Mouse (Mus musculus) limb, embryonic 15.5 days (tissue): ENCODE measurements around the gene Dcakd. TPM values are rescaled to one million over a fixed set of nuclear protein-coding genes. Genes with fewer than 3 reads are reported as not detected.

ENCODE experiments used
- ATAC-seq: fragments of 200-750 bp; cut with Nextera tagmentation; 2 replicates; pipeline ENCODE4 v1.8.0; 2017; ENCODE audit warnings: low read depth, moderate TSS enrichment; ENCODE audit not compliant: insufficient number of reproducible peaks, low FRiP score, low TSS enrichment
- H3K27ac ChIP-seq: fragments of 300-500 bp; sonication (generic); 2 replicates; pipeline ENCODE4 v1.5.1; 2015; ENCODE audit warnings: moderate library complexity, mild to moderate bottlenecking, inconsistent platforms
- H3K27me3 ChIP-seq: fragments of 300-500 bp; sonication (generic); 2 replicates; pipeline ENCODE4 v1.6.1; 2015; ENCODE audit warnings: inconsistent platforms
- H3K36me3 ChIP-seq: fragments of 300-500 bp; sonication (generic); 2 replicates; pipeline ENCODE4 v1.6.1; 2015; ENCODE audit warnings: inconsistent platforms
- H3K4me1 ChIP-seq: fragments of 300-500 bp; sonication (generic); 2 replicates; pipeline ENCODE4 v1.6.1; 2015; ENCODE audit warnings: inconsistent platforms
- H3K4me2 ChIP-seq: fragments of 300-500 bp; sonication (generic); 2 replicates; pipeline ENCODE4 v1.6.1; 2015; ENCODE audit warnings: mild to moderate bottlenecking, inconsistent platforms
- H3K4me3 ChIP-seq: fragments of 300-500 bp; sonication (generic); 2 replicates; pipeline ENCODE4 v1.5.1; 2015; ENCODE audit warnings: mild to moderate bottlenecking, inconsistent platforms
- H3K9ac ChIP-seq: fragments of 300-500 bp; sonication (generic); 2 replicates; pipeline ENCODE4 v1.6.1; 2015; ENCODE audit warnings: inconsistent platforms
- H3K9me3 ChIP-seq: fragments of 300-500 bp; sonication (generic); 2 replicates; pipeline ENCODE4 v1.6.1; 2016; ENCODE audit warnings: inconsistent platforms
- WGBS: fragments of 180-500 bp; shearing (Covaris S2); methylation state at CpG from one replicate; pipeline ENCODE4 v1.1.7; 2015; 5-methylcytosine and 5-hydroxymethylcytosine counted together
- polyA plus RNA-seq: library from polyadenylated mRNA; unstranded; fragments of >200 nt; fragmentation: Nextera tagmentation; extraction: Ambion mirVana; gene quantifications from 2 replicates; pipeline ENCODE4 v1.2.1, GENCODE M21; 2015

Dcakd gene
- polyA plus RNA-seq, 1 experiment from 2014 or later = 129 TPM

DNA sequence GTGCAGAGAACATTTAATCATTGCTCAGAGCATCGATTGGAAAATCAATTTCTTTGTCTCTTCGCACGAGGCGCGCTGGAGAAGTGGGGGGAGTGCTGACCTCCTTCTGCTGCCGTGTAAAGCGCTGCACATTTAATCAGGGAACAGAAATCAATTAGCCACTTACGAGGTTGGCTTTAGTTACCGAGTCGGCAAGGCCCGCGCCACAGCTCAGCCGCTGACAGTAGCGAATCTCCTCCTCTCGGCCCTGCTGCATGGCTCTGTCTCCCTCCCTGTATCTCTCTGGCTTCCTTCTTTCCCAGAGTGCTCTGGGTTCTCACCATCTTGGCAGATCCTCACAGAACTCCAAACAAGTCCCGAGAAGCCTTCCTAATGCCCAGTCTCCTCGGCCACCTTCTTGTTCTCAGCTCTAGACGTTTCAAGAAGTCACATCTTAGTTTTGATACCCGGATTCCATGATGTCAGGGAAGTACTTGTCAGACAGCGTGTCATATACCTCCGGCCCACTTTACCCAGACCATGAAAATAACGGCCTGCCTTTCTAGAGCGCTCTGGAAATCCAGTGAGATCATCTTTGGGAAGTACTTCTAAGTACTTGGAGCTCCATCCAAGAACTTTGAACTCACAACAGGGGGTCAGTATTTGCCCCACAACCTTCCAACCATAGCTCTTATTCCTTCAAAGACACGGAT, 64.1 kb downstream of the Dcakd start:
- Histone ChIP-seq H3K27me3 (peaks cover 5% of the 10 kb centered on the region; the same call in 1 of the 2 replicates), H3K27ac (no peak overlapping the region), H3K4me3 (0 out of 2 replicates have a peak overlapping the region, but pooled peaks have one; percentile 9), H3K4me1 (peaks cover 17% of the 10 kb centered on the region), H3K9ac (no peak overlapping the region), H3K9me3 (no peaks in the 10 kb centered on the region), H3K36me3 (no peaks in the 10 kb centered on the region), H3K4me2 (peak overlapping the region; percentile 0)
- WGBS = 19% methylated on average over 24 of the region's 24 CpGs
- no peak for ATAC-seq

- WGBS = 9% methylated on average over 16 of the region's 16 CpGs
- peak overlapping the region; percentile 0 for H3K4me2 ChIP-seq
- 0 out of 2 replicates have a peak overlapping the region, but pooled peaks have one; percentile 1 for H3K27ac ChIP-seq
- peaks cover 5% of the 10 kb centered on the region; the same call in 1 of the 2 replicates for H3K27me3 ChIP-seq
- no peaks in the 10 kb centered on the region for H3K36me3 ChIP-seq
- no peak for ATAC-seq
- H3K9me3 ChIP-seq = no peaks in the 10 kb centered on the region
- H3K4me1 ChIP-seq = peaks cover 17% of the 10 kb centered on the region
- H3K9ac ChIP-seq = no peak overlapping the region
- 0 out of 2 replicates have a peak overlapping the region, but pooled peaks have one; percentile 9 for H3K4me3 ChIP-seq
These were observed 64.8 kb downstream of the Dcakd start for GRCm38 (mm10) chr11:102963246-102963854.

DNA sequence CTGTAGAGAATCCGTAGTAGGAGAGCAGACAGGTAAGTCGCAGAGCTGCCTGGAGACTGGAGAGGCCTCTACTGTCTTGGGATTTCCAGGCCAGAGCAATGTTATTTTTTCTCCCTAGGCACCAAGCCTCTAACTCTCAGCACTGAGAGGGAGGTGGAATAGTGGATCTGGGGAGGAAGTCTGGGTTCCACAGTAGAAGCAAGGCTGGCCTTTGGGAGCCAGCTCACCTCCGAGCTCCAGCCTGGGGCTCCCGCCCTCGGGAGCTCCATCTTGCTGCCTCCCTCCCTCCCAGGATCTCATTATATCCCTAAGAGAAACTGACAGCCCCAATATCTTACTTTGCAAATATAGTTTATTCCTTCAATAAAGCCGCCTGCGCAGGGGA, 65.3 kb downstream of the Dcakd start:
- peak overlapping the region; percentile 0 for H3K4me2 ChIP-seq
- peaks cover 5% of the 10 kb centered on the region; the same call in 1 of the 2 replicates for H3K27me3 ChIP-seq
- peaks cover 17% of the 10 kb centered on the region for H3K4me1 ChIP-seq
- H3K27ac ChIP-seq = no peak overlapping the region
- no peaks in the 10 kb centered on the region for H3K36me3 ChIP-seq
- no peaks in the 10 kb centered on the region for H3K9me3 ChIP-seq
- WGBS = 40% methylated on average over 7 of the region's 7 CpGs
- ATAC-seq = no peak
- no peak overlapping the region for H3K9ac ChIP-seq
- H3K4me3 ChIP-seq = no peak overlapping the region

DNA sequence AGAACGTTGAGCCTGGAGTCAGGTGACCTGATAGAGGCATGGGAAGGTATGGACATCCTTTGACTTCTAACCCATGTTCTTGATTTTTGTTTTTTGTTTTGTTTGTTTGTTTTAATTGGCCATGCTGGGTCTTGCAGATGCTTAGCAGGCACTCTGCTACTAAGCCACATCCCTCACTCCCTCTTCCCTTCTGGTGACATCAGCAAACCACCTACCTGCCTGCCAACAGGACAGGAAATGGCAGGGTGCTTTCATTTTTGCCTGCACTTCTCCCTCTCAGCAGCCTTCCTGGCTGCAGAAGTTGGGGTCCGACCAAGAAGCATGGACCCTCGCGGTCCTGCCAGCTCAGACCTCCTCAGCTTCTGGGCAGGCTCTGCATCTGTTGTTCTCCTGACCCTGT, 67.1 kb downstream of the Dcakd start:
- no peaks in the 10 kb centered on the region for H3K9me3 ChIP-seq
- H3K4me3 ChIP-seq = no peak overlapping the region
- peaks cover 17% of the 10 kb centered on the region for H3K4me1 ChIP-seq
- no peak for ATAC-seq
- no peak overlapping the region for H3K27ac ChIP-seq
- H3K27me3 ChIP-seq = no peaks in the 10 kb centered on the region
- H3K36me3 ChIP-seq = no peaks in the 10 kb centered on the region
- 91% methylated on average over 4 of the region's 4 CpGs for WGBS
- no peak overlapping the region for H3K4me2 ChIP-seq
- H3K9ac ChIP-seq = no peak overlapping the region

- H3K36me3 ChIP-seq = no peaks in the 10 kb centered on the region
- no peaks in the 10 kb centered on the region for H3K9me3 ChIP-seq
- H3K27me3 ChIP-seq = peaks cover 4% of the 10 kb centered on the region
- H3K4me2 ChIP-seq = no peak overlapping the region
- WGBS = 83% methylated on average over 1 of the region's 1 CpGs
- no peak overlapping the region for H3K4me3 ChIP-seq
- H3K27ac ChIP-seq = no peak overlapping the region
- H3K9ac ChIP-seq = no peak overlapping the region
- ATAC-seq = no peak
- H3K4me1 ChIP-seq = peaks cover 15% of the 10 kb centered on the region
These were observed 69.3 kb downstream of the Dcakd start for GRCm38 (mm10) chr11:102958870-102959269.

- no peak overlapping the region for H3K27ac ChIP-seq
- H3K9ac ChIP-seq = no peak overlapping the region
- no peaks in the 10 kb centered on the region for H3K36me3 ChIP-seq
- peaks cover 11% of the 10 kb centered on the region for H3K4me1 ChIP-seq
- H3K4me2 ChIP-seq = no peak overlapping the region
- ATAC-seq = no peak
- peaks cover 5% of the 10 kb centered on the region for H3K27me3 ChIP-seq
- no peak overlapping the region for H3K4me3 ChIP-seq
- WGBS = 86% methylated on average over 6 of the region's 6 CpGs
- no peaks in the 10 kb centered on the region for H3K9me3 ChIP-seq
These were observed 69.7 kb downstream of the Dcakd start for GRCm38 (mm10) chr11:102958431-102958830.

DNA sequence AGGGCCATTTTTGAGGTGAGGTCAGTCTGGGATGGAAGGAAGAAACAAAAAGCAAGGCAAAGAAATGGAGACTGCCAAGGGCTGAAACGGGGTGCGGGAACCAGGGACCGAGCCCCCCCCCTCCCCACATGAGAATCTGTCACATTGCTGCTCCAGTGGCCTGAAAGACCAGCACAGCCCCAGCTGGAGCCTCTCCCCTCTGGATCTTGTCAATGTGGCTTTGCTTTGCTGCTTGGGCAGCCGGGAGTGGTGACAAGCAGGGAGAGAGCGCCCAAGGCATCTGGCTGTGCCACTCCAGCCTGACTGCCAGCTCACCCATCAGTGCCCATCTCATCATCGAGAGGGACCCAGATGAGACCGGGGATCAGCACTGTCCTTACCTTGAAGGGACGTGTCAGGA, 70.4 kb downstream of the Dcakd start:
- peaks cover 4% of the 10 kb centered on the region; the same call in 1 of the 2 replicates for H3K4me1 ChIP-seq
- no peak overlapping the region for H3K4me3 ChIP-seq
- no peak overlapping the region for H3K9ac ChIP-seq
- no peak overlapping the region for H3K4me2 ChIP-seq
- peaks cover 12% of the 10 kb centered on the region for H3K27me3 ChIP-seq
- no peak overlapping the region for H3K27ac ChIP-seq
- 81% methylated on average over 8 of the region's 8 CpGs for WGBS
- H3K36me3 ChIP-seq = no peaks in the 10 kb centered on the region
- H3K9me3 ChIP-seq = no peaks in the 10 kb centered on the region
- ATAC-seq = no peak

GRCm38 (mm10) chr11:102956962-102957614, 71.0 kb downstream of the Dcakd start:
- peak; percentile 42; the same call in 1 of the 2 replicates for ATAC-seq
- Histone ChIP-seq H3K36me3 (no peaks in the 10 kb centered on the region), H3K27me3 (peaks cover 14% of the 10 kb centered on the region), H3K4me2 (no peak overlapping the region), H3K9me3 (no peaks in the 10 kb centered on the region), H3K4me3 (no peak overlapping the region), H3K4me1 (peaks cover 4% of the 10 kb centered on the region; the same call in 1 of the 2 replicates), H3K27ac (no peak overlapping the region), H3K9ac (no peak overlapping the region)
- 47% methylated on average over 16 of the region's 16 CpGs for WGBS

GRCm38 (mm10) chr11:102952922-102953321, 75.2 kb downstream of the Dcakd start:
- Histone ChIP-seq H3K9ac (no peak overlapping the region), H3K27me3 (peaks cover 54% of the 10 kb centered on the region)

GRCm38 (mm10) chr11:102948043-102948961, 79.8 kb downstream of the Dcakd start:
- Histone ChIP-seq H3K9ac (peak overlapping the region; percentile 24; the same call in 1 of the 2 replicates), H3K9me3 (no peaks in the 10 kb centered on the region), H3K27ac (no peak overlapping the region), H3K4me2 (peak overlapping the region; percentile 85), H3K4me1 (peaks cover 41% of the 10 kb centered on the region), H3K36me3 (no peaks in the 10 kb centered on the region), H3K27me3 (peaks cover 94% of the 10 kb centered on the region), H3K4me3 (peak overlapping the region; percentile 46)
- 2% methylated on average over 50 of the region's 51 CpGs for WGBS
- no peak for ATAC-seq

More at GRCm38 (mm10) chr11:102952922-102953321, 75.2 kb downstream of the Dcakd start:
- Histone ChIP-seq H3K36me3 (no peaks in the 10 kb centered on the region), H3K4me3 (no peak overlapping the region), H3K4me1 (peaks cover 13% of the 10 kb centered on the region), H3K9me3 (no peaks in the 10 kb centered on the region), H3K4me2 (no peak overlapping the region), H3K27ac (no peak overlapping the region)
- WGBS = 37% methylated on average over 6 of the region's 6 CpGs
- ATAC-seq = no peak

DNA sequence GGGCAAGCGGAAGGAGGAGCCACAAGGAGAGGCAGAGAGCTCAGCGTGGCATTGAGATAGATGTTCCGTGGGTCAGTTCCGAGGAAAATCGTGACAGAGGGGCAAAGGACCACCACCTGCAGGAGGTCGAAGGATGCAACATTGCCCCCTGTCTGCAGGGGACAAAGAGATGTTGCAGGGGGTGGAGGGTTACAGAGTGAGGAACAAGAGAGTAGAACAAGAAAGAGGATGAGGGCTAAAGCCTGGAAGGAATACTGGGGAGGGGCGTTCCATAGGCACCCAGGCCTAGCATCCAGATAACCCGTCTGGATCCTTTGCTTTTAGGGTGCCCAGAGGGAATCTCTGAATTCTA, 81.2 kb downstream of the Dcakd start:
- WGBS = 6% methylated on average over 8 of the region's 8 CpGs

More for the DNA sequence above, 81.2 kb downstream of the Dcakd start:
- Histone ChIP-seq H3K36me3 (no peaks in the 10 kb centered on the region), H3K4me3 (peak overlapping the region; percentile 45), H3K9ac (no peak overlapping the region), H3K4me1 (peaks cover 41% of the 10 kb centered on the region), H3K27ac (no peak overlapping the region), H3K27me3 (peaks cover 99% of the 10 kb centered on the region), H3K9me3 (no peaks in the 10 kb centered on the region), H3K4me2 (peak overlapping the region; percentile 86)
- no peak for ATAC-seq
